Mouse (Mus musculus) kidney, adult 2 months (tissue): ENCODE measurements around the gene Zfpl1. TPM values are rescaled to one million over a fixed set of nuclear protein-coding genes. Genes with fewer than 3 reads are reported as not detected.

Source experiments
- DNase-seq: peaks from one replicate; pipeline ENCODE4 v3.0.0; 2021
- H3K27ac ChIP-seq: fragments of 200-500 bp; 2 replicates; pipeline ENCODE4 v1.5.1; 2012; ENCODE audit warnings: low read depth, low read length, control low read depth, inconsistent platforms; ENCODE audit not compliant: insufficient read depth
- H3K27me3 ChIP-seq: fragments of 200-500 bp; replicated peaks from 2 replicates; pipeline ENCODE4 v1.6.1; 2012; ENCODE audit warnings: mild to moderate bottlenecking, moderate library complexity, low read length, inconsistent platforms; ENCODE audit not compliant: control insufficient read depth, insufficient read depth
- H3K36me3 ChIP-seq: fragments of 200-500 bp; 2 replicates; pipeline ENCODE4 v1.6.1; 2012; ENCODE audit warnings: mild to moderate bottlenecking, moderate library complexity, low read length, inconsistent platforms; ENCODE audit not compliant: control insufficient read depth, insufficient read depth
- H3K4me1 ChIP-seq: fragments of 200-500 bp; 2 replicates; pipeline ENCODE4 v1.6.1; 2011; ENCODE audit warnings: low read length; ENCODE audit not compliant: control insufficient read depth, insufficient read depth
- H3K4me3 ChIP-seq: fragments of 200-500 bp; 2 replicates; pipeline ENCODE4 v1.5.1; 2011; ENCODE audit warnings: mild to moderate bottlenecking, low read depth, low read length, control low read depth; ENCODE audit not compliant: insufficient read depth
- CTCF ChIP-seq: fragments of 200-500 bp; conservative IDR thresholded peaks from 2 replicates; pipeline ENCODE4 v1.5.1; 2011; ENCODE audit warnings: low read depth, mild to moderate bottlenecking, control low read depth, low read length, moderate library complexity, mixed read lengths; ENCODE audit not compliant: insufficient read depth, insufficient read length
- POLR2A ChIP-seq: fragments of 200-500 bp; IDR thresholded peaks from one replicate; pipeline ENCODE4 v1.6.1; 2011; ENCODE audit warnings: low read depth, low read length, control low read depth
- WGBS: fragments of 180-500 bp; shearing (Covaris S2); methylation state at CpG from one replicate; pipeline ENCODE4 v1.1.7; 2018; 5-methylcytosine and 5-hydroxymethylcytosine counted together
- polyA plus RNA-seq: library from polyadenylated mRNA; depleted of rRNA; stranded (reverse); fragments of >200 nt; gene quantifications from 2 replicates; pipeline ENCODE4 v1.2.3, GENCODE M21; 2012

Gene Zfpl1
- polyA plus RNA-seq, 1 experiment = 77.1 TPM

- Histone ChIP-seq H3K4me3 (no peak within 1 kb of the TSS), H3K36me3 (no peaks in the 10 kb centered on the region), H3K27me3 (no peaks in the 10 kb centered on the region), H3K4me1 (no peaks in the 10 kb centered on the region), H3K27ac (no peak within 1 kb of the TSS)
- whole genome bisulfite sequencing = 92% methylated on average over 7 of the region's 7 CpGs
- DNase-seq = no peak
- TF ChIP-seq CTCF (no peak), POLR2A (no peak)
Observed at GRCm38 (mm10) chr19:6094119-6094518, 9.4 kb upstream of the Zfpl1 start, which contains the start of gene AC131692.1. Gene AC131692.1 (plus strand): TSS chr19:6094419.

- Histone ChIP-seq H3K27ac (no peak overlapping the region), H3K27me3 (no peaks in the 10 kb centered on the region), H3K4me3 (no peak overlapping the region), H3K36me3 (no peaks in the 10 kb centered on the region), H3K4me1 (no peaks in the 10 kb centered on the region; the same call in 1 of the 2 replicates)
- WGBS = 90% methylated on average over 13 of the region's 13 CpGs
- DNase-seq = no peak
- no peak for TF ChIP-seq POLR2A
- TF ChIP-seq CTCF = no peak
Observed at GRCm38 (mm10) chr19:6088841-6089240, 4.1 kb upstream of the Zfpl1 start.

DNA sequence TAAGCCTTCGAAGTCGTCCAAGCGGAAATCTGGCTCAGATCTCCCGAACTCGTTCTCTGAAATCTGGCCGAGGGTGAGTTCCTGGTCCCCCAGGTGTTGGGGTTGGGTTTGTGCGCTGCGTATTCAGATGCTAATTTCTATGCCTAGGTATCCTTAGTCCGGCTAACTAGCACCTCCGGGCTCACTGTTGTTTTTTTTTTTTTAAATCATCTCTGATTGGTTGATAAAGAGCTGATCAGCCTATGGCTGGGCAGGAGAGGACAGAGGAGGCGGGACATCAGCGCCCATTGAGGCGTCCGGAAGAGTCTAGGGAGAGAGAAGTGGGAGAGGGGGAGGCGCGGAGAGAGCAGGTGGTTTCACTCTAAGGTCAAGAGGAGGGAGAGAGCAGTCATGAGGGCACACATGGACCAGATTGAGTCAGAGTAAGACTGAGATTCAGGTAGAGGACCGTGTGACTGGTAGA is 692 bp upstream of the Zfpl1 start:
- WGBS = under 1% methylated on average over 17 of the region's 17 CpGs
- H3K27ac ChIP-seq = no peak overlapping the region
- H3K4me1 ChIP-seq = no peaks in the 10 kb centered on the region; the same call in 1 of the 2 replicates
- no peaks in the 10 kb centered on the region for H3K27me3 ChIP-seq
- H3K36me3 ChIP-seq = no peaks in the 10 kb centered on the region
- DNase-seq = peak; percentile 68
- TF ChIP-seq CTCF (no peak), POLR2A (no peak)
- H3K4me3 ChIP-seq = peak overlapping the region; percentile 44

GRCm38 (mm10) chr19:6082156-6082555 is 2.6 kb downstream of the Zfpl1 start, which contains the start of gene Gm28374:
Gene Gm28374 (minus strand): TSS chr19:6082256.
- WGBS = 88% methylated on average over 9 of the region's 9 CpGs
- TF ChIP-seq POLR2A (no peak), CTCF (no peak)
- Histone ChIP-seq H3K27me3 (no peaks in the 10 kb centered on the region), H3K27ac (no peak within 1 kb of the TSS), H3K4me1 (no peaks in the 10 kb centered on the region; the same call in 1 of the 2 replicates), H3K4me3 (no peak within 1 kb of the TSS), H3K36me3 (no peaks in the 10 kb centered on the region)
- DNase-seq = no peak

GRCm38 (mm10) chr19:6079983-6080480 is 4.7 kb downstream of the Zfpl1 start, which contains the start of gene Tmem262:
Gene Tmem262 (plus strand): TSS chr19:6080033.
- Histone ChIP-seq H3K4me1 (peaks cover 5% of the 10 kb centered on the region), H3K36me3 (no peaks in the 10 kb centered on the region), H3K27me3 (no peaks in the 10 kb centered on the region), H3K4me3 (no peak within 1 kb of the TSS), H3K27ac (no peak within 1 kb of the TSS)
- TF ChIP-seq POLR2A (no peak), CTCF (no peak)
- 91% methylated on average over 12 of the region's 12 CpGs for WGBS
- no peak for DNase-seq

- TF ChIP-seq CTCF (no peak), POLR2A (no peak)
- H3K27me3 ChIP-seq = no peaks in the 10 kb centered on the region
- DNase-seq = peak; percentile 95
- under 1% methylated on average over 33 of the region's 33 CpGs for WGBS
- peaks cover 5% of the 10 kb centered on the region for H3K4me1 ChIP-seq
- H3K36me3 ChIP-seq = no peaks in the 10 kb centered on the region
- peak within 1 kb of the TSS; percentile 73 for H3K4me3 ChIP-seq
- H3K27ac ChIP-seq = peak within 1 kb of the TSS; percentile 61
Observed at GRCm38 (mm10) chr19:6076564-6077393, 8.0 kb downstream of the Zfpl1 start, which contains the start of gene Vps51. Gene Vps51 (minus strand): TSS chr19:6077231.

DNA sequence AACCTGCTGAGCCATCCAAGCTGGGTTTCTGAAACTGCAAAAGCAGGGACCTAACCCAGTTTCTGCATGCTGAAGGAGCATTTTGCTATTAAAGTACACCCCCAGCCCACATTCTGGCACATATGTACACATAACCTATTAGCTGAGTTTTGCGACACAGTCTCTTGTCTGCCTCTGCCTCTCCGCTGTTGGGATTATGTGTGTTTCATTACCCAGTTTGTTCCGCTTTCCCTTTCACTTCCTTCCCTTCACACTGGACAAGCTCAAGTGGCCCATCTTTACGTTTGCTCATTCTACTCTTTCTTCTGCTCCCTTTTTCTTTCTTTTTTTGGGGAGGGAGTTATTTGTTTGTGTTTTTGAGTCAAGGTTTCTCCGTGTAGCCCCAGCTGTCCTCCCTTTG is 10.9 kb downstream of the Zfpl1 start:
- WGBS = 93% methylated on average over 5 of the region's 5 CpGs
- H3K27ac ChIP-seq = no peak overlapping the region
- H3K27me3 ChIP-seq = no peaks in the 10 kb centered on the region
- H3K4me1 ChIP-seq = peaks cover 5% of the 10 kb centered on the region
- TF ChIP-seq CTCF = no peak
- TF ChIP-seq POLR2A = no peak
- no peak overlapping the region for H3K4me3 ChIP-seq
- no peak for DNase-seq
- no peaks in the 10 kb centered on the region; the same call in 1 of the 2 replicates for H3K36me3 ChIP-seq
